Mouse (Mus musculus) heart, embryonic 11.5 days (tissue): ENCODE data around the gene Gsc. TPM values are rescaled to one million over a fixed set of nuclear protein-coding genes. Genes with fewer than 3 reads are reported as not detected.

Experiments
- ATAC-seq: fragments of 200-750 bp; cut with Nextera tagmentation; replicated peaks from 2 replicates; pipeline ENCODE4 v1.8.0; 2017; ENCODE audit warnings: moderate library complexity; ENCODE audit not compliant: insufficient number of reproducible peaks, low FRiP score, low TSS enrichment
- H3K27ac ChIP-seq: fragments of 300-500 bp; sonication (generic); 2 replicates; pipeline ENCODE4 v1.5.1; 2014; ENCODE audit warnings: mild to moderate bottlenecking, low read depth, low read length
- H3K27me3 ChIP-seq: fragments of 300-500 bp; sonication (generic); 2 replicates; pipeline ENCODE4 v1.6.1; 2014; ENCODE audit warnings: mild to moderate bottlenecking, low read length, mixed read lengths; ENCODE audit not compliant: control insufficient read depth, insufficient read depth
- H3K36me3 ChIP-seq: fragments of 300-500 bp; sonication (generic); 2 replicates; pipeline ENCODE4 v1.6.1; 2014; ENCODE audit warnings: mild to moderate bottlenecking, low read length, moderate library complexity, mixed read lengths; ENCODE audit not compliant: control insufficient read depth, insufficient read depth
- H3K4me1 ChIP-seq: fragments of 300-500 bp; sonication (generic); 2 replicates; pipeline ENCODE4 v1.6.1; 2014; ENCODE audit warnings: low read length; ENCODE audit not compliant: control insufficient read depth, insufficient read depth
- H3K4me2 ChIP-seq: fragments of 300-500 bp; sonication (generic); 2 replicates; pipeline ENCODE4 v1.6.1; 2014; ENCODE audit warnings: mild to moderate bottlenecking, moderate library complexity
- H3K4me3 ChIP-seq: fragments of 300-500 bp; sonication (generic); 2 replicates; pipeline ENCODE4 v1.5.1; 2014; ENCODE audit warnings: low read depth, low read length
- H3K9ac ChIP-seq: fragments of 300-500 bp; sonication (generic); 2 replicates; pipeline ENCODE4 v1.6.1; 2014; ENCODE audit warnings: mild to moderate bottlenecking, low read depth, low read length, moderate library complexity
- H3K9me3 ChIP-seq: fragments of 300-500 bp; sonication (generic); replicated peaks from 2 replicates; pipeline ENCODE4 v1.6.1; 2016; ENCODE audit warnings: low read length; ENCODE audit not compliant: control insufficient read depth
- WGBS: fragments of 180-500 bp; shearing (Covaris S2); extraction: QIAGEN DNeasy Blood & Tissue Kit; methylation state at CpG from one replicate; pipeline ENCODE4 v1.1.7; 2014; ENCODE audit not compliant: insufficient replicate concordance; 5-methylcytosine and 5-hydroxymethylcytosine counted together
- polyA plus RNA-seq: library from polyadenylated mRNA; unstranded; fragments of >200 nt; fragmentation: Nextera tagmentation; extraction: Ambion mirVana; gene quantifications from 2 replicates; pipeline ENCODE4 v1.2.1, GENCODE M21; 2014

Gsc gene
- polyA plus RNA-seq, 1 experiment from 2014 or later, result 1.5 TPM

DNA sequence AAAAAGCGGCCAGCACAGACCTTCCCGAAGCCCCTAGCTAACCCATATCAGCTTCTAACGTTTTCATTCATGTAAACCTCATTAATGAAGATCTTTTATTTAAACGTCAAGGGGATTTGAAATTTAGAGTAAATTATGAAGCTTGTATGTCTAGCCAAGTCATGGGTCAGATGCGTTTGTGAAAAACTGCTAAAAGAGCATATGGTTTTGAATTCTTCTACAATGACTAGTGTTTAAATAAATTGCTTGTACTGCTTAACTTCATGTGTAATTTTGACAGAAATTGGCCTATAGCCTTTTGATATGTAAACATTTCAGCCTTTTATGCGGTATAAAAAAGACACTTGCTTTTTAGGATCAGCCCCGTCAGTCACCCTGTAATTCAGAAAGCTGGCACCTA, 4.4 kb upstream of the Gsc start:
- Histone ChIP-seq H3K4me2 (no peak overlapping the region), H3K4me1 (peaks cover 9% of the 10 kb centered on the region; the same call in 1 of the 2 replicates), H3K27ac (no peak overlapping the region), H3K4me3 (no peak overlapping the region), H3K9me3 (no peaks in the 10 kb centered on the region), H3K27me3 (peaks cover 78% of the 10 kb centered on the region), H3K36me3 (no peaks in the 10 kb centered on the region), H3K9ac (no peak overlapping the region)
- no peak for ATAC-seq
- WGBS, result 8% methylated on average over 7 of the region's 7 CpGs

DNA sequence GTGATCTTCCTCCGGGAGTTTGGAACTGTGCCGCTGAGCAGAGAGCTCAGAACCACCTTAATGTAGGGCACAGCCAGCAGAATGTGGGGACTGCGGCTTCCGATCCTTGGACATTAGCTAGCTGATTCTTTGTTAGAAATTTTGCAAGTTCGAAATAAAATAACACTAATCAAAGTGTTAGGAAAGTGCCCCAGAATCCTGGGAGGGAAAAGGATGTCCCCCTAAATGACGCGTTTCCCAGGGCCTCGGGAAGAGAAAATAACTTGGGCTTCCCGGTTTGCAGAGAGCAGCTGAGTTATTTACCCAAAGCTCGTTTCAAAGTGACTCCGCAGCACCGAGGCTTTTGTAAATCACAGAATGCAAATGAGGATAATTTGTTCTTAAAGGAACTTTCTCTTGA, 3.9 kb upstream of the Gsc start:
- no peak overlapping the region for H3K27ac ChIP-seq
- H3K4me3 ChIP-seq, result no peak overlapping the region
- H3K9ac ChIP-seq, result no peak overlapping the region
- H3K4me1 ChIP-seq, result peaks cover 10% of the 10 kb centered on the region
- peaks cover 79% of the 10 kb centered on the region for H3K27me3 ChIP-seq
- ATAC-seq, result no peak
- H3K36me3 ChIP-seq, result no peaks in the 10 kb centered on the region
- WGBS, result under 1% methylated on average over 12 of the region's 12 CpGs
- no peaks in the 10 kb centered on the region for H3K9me3 ChIP-seq
- H3K4me2 ChIP-seq, result no peak overlapping the region

DNA sequence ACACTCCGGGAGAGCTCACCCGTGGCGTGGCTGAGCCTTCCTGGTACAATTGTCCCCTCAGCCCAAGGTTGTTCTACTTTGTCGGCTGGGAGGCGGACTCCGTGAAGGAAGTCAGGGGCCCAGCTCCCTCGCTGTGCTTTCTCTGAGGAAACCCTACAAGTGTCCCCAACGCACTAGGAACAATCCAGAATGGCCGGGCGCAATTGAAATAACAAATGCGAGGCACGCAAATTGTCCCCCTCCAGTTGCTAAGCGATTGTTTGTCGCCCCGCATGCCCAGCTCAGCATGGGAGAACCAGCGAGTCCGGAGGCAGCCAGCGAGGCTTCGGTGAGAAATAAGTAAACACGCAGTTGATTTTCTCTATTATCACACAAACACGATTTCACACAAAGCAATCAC, 2.8 kb upstream of the Gsc start:
- H3K27ac ChIP-seq, result no peak overlapping the region
- H3K9ac ChIP-seq, result no peak overlapping the region
- H3K36me3 ChIP-seq, result no peaks in the 10 kb centered on the region
- under 1% methylated on average over 21 of the region's 21 CpGs for WGBS
- peaks cover 84% of the 10 kb centered on the region for H3K27me3 ChIP-seq
- ATAC-seq, result no peak
- no peak overlapping the region for H3K4me3 ChIP-seq
- no peaks in the 10 kb centered on the region for H3K9me3 ChIP-seq
- H3K4me2 ChIP-seq, result no peak overlapping the region
- peaks cover 19% of the 10 kb centered on the region for H3K4me1 ChIP-seq

DNA sequence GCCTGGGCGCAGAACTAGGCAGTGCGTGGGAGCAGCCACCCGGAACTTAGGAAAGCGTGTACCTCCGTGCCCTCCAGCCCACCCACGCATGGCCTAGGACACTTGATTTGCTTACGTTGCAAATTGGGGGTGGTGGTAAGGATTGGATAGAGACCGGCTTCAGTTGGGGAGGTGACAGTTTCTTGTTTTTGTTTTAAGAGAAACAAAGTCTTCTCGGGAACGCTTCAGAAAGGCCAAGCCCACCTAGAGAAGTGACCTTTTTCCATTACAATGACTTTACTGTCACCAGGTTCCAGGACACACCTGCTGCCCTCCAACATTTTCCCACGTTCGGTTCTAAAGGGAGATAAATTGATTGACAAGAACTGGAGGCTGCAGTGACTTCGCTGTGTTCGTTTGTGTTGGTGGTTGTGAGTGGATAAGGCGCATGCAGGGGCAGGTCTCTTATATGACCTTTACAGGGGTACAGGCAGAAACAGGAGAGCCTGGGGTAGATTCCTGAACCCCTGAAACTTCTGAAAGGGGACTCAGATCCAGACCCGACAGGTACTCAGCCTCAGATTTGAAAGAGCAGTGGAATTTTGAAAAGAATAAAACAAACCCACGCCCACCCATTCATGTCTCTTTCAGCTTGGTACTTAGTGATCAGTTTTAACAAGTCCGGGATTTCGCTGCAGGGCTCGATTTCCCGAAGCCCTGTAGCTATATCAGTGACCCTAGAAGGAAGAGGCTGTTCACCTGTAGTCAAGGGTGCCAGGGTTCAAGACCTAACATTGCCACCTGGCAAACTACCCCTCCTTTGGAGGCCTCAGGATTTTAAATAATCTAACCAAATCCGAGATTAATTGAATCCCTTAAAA, 2.0 kb upstream of the Gsc start:
- H3K9me3 ChIP-seq, result no peaks in the 10 kb centered on the region
- no peak for ATAC-seq
- peaks cover 19% of the 10 kb centered on the region for H3K4me1 ChIP-seq
- peaks cover 84% of the 10 kb centered on the region for H3K27me3 ChIP-seq
- peak overlapping the region; percentile 55 for H3K4me2 ChIP-seq
- H3K27ac ChIP-seq, result no peak overlapping the region
- no peaks in the 10 kb centered on the region for H3K36me3 ChIP-seq
- H3K4me3 ChIP-seq, result peak overlapping the region; percentile 32; the same call in 1 of the 2 replicates
- WGBS, result 4% methylated on average over 22 of the region's 22 CpGs
- no peak overlapping the region for H3K9ac ChIP-seq

DNA sequence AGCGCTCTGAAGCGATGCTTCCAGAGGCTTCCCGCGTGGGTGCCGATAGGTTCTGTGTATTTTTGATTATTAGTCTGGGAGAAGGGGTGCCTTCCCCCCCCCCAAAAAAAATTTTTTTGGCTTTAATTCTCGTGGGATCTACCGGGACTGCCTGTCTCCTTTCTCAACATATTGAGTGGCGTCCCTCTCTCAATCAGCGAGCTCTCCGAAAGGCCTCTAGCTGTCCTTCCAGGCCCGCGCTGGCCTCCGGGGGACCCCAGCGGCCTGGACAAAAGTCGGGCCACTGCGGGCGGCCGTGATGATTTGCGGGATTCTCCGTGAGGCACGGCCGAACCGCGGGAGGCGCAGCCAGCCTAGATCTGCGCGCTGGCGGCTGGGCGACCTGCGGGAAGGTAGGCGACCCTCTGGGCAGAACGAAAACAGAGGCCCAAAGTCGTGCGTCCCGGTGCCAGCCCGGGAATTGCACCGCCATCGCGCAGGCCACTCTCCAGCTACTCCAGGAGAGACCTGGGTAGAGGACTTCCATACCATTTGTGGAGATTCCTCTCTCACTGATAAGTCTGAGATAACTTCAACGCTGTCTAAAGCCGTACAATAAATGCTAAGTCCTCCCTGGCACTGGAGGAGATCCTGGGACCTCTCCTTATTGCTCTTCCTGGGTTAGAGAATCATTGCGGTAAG, 1.2 kb upstream of the Gsc start:
- H3K4me3 ChIP-seq, result peak overlapping the region; percentile 32
- ATAC-seq, result no peak

DNA sequence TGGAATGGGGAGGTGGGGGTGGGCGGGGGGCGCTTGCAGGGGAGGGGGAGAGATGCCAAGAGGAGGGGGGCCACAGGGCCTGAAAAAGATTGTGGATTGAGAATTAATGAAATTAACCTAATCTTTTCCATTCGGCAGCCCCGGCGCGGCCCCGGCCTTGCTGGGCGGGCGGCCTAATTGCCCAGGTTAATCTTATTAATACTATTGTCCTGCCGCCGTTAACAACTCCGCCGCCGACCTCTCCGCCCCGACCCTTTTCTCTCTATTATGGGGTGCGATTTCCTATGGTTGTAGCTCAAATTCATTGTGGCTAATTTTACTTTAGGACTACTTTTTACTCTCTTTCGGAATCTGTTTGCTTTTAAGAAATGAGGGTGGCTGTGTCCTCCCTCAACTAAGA, 362 bp upstream of the Gsc start:
- peaks cover 79% of the 10 kb centered on the region for H3K27me3 ChIP-seq
- H3K27ac ChIP-seq, result no peak overlapping the region
- peak overlapping the region; percentile 76 for H3K4me2 ChIP-seq
- peaks cover 28% of the 10 kb centered on the region for H3K4me1 ChIP-seq
- 2% methylated on average over 17 of the region's 18 CpGs for WGBS
- no peaks in the 10 kb centered on the region for H3K36me3 ChIP-seq
- H3K9me3 ChIP-seq, result no peaks in the 10 kb centered on the region
- peak overlapping the region; percentile 57 for H3K4me3 ChIP-seq
- H3K9ac ChIP-seq, result no peak overlapping the region
- ATAC-seq, result no peak

More for the DNA sequence above, 1.2 kb upstream of the Gsc start:
- no peak overlapping the region for H3K27ac ChIP-seq
- H3K27me3 ChIP-seq, result peaks cover 84% of the 10 kb centered on the region
- H3K4me2 ChIP-seq, result peak overlapping the region; percentile 55
- peaks cover 19% of the 10 kb centered on the region for H3K4me1 ChIP-seq
- under 1% methylated on average over 42 of the region's 42 CpGs for WGBS
- H3K36me3 ChIP-seq, result no peaks in the 10 kb centered on the region
- no peak overlapping the region for H3K9ac ChIP-seq
- H3K9me3 ChIP-seq, result no peaks in the 10 kb centered on the region

DNA sequence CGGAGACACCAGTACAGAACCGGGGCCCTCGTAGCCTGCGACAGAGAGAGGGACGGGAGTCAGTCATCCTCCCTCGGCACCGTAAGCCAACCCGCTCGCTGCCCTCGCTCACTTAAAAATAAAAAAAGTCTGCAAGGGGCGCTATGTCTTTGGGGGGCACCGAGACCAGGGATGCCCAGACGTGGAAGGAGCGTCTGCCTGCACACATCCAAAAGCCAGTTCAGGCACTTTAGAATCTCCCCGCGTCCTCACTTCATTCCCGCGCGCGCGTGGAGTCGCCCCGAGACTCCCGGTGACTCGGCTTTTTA, 958 bp downstream of the Gsc start:
- no peak overlapping the region for H3K27ac ChIP-seq
- no peak for ATAC-seq
- H3K36me3 ChIP-seq, result no peaks in the 10 kb centered on the region
- peak overlapping the region; percentile 57 for H3K4me3 ChIP-seq
- H3K9me3 ChIP-seq, result no peaks in the 10 kb centered on the region
- WGBS, result under 1% methylated on average over 25 of the region's 25 CpGs
- peaks cover 30% of the 10 kb centered on the region for H3K4me1 ChIP-seq
- peaks cover 72% of the 10 kb centered on the region for H3K27me3 ChIP-seq
- H3K9ac ChIP-seq, result 0 out of 2 replicates have a peak overlapping the region, but pooled peaks have one; percentile 16
- H3K4me2 ChIP-seq, result peak overlapping the region; percentile 76

DNA sequence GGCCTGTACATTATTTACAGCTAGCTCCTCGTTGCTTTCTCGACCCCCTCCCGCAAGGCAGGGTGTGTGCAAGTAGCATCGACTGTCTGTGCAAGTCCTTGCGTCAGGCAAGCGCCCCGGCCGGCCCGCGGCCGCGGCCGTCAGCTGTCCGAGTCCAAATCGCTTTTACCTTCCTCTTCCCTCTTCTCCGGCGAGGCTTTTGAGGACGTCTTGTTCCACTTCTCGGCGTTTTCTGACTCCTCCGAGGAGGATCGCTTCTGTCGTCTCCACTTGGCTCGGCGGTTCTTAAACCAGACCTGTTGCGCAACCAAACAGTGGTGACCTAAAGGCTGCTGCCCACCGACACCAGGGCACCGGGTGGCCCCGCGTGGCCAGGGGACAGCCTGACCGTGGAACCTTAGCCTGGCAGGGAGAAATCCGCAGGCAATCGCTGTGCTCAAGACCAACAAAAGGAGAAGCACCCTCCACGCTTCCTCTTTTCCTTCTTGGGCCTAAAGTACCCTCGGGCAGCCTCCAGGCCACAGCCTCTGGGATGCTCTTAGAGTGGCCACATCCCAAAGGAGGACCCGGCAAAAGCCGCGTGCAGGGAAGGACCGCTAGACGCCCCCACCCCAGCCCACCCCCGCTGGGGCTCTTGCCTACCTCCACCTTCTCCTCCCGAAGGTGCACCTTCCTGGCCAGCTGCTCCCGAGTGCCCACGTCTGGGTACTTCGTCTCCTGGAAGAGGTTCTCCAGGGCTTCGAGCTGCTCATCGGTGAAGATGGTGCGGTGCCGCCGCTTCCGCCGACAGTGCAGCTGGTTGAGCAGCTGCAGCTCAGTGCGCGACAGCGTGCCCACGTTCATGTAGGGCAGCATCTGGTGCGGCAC, 1.5 kb downstream of the Gsc start:
- peaks cover 30% of the 10 kb centered on the region for H3K4me1 ChIP-seq
- H3K9me3 ChIP-seq, result no peaks in the 10 kb centered on the region
- no peak for ATAC-seq
- H3K4me2 ChIP-seq, result peak overlapping the region; percentile 76
- H3K36me3 ChIP-seq, result no peaks in the 10 kb centered on the region
- WGBS, result 1% methylated on average over 57 of the region's 57 CpGs
- no peak overlapping the region for H3K27ac ChIP-seq
- peak overlapping the region; percentile 57 for H3K4me3 ChIP-seq
- peaks cover 68% of the 10 kb centered on the region for H3K27me3 ChIP-seq
- no peak overlapping the region for H3K9ac ChIP-seq
